Mouse (Mus musculus) T-helper 1 cell (primary cell): Measurements from ENCODE around the gene Atxn7l1.

Experiments used
- in situ Hi-C: fragments of 300-600 bp; cut with MboI, MseI; formaldehyde crosslinking; loops from one replicate; pipeline ENCODE4 v1.15.1; 2025; ENCODE audit warnings: high pct_unique_total_duplicates

Atxn7l1 gene

GRCm38 (mm10) chr12:33147497-33148267, at the start of gene Atxn7l1:
Atxn7l1 (plus strand) TSS chr12:33147693.
- in situ Hi-C loops, result no loop called here

- in situ Hi-C loops, result loop anchor here (5.0 kb wide), 1 partner anchor 74 kb away; no protein-coding TSS in a partner anchor
Measured at GRCm38 (mm10) chr12:33101627-33102026, 45.9 kb upstream of the Atxn7l1 start.

GRCm38 (mm10) chr12:33102342-33103115, 45.0 kb upstream of the Atxn7l1 start:
- in situ Hi-C loops, result loop anchor here (5.0 kb wide), 1 partner anchor 75 kb away; no protein-coding TSS in a partner anchor

- in situ Hi-C loops, result no loop called here
Measured at GRCm38 (mm10) chr12:33105724-33106123, 41.8 kb upstream of the Atxn7l1 start.

GRCm38 (mm10) chr12:33106438-33107167, 40.9 kb upstream of the Atxn7l1 start:
- in situ Hi-C loops, result no loop called here

GRCm38 (mm10) chr12:33109531-33109930, 38.0 kb upstream of the Atxn7l1 start:
- in situ Hi-C loops, result no loop called here

GRCm38 (mm10) chr12:33110894-33111471, 36.5 kb upstream of the Atxn7l1 start:
- in situ Hi-C loops, result no loop called here

GRCm38 (mm10) chr12:33118624-33119301, 28.7 kb upstream of the Atxn7l1 start:
- in situ Hi-C loops, result no loop called here

- in situ Hi-C loops, result no loop called here
Measured at GRCm38 (mm10) chr12:33125594-33126227, 21.8 kb upstream of the Atxn7l1 start.

GRCm38 (mm10) chr12:33126243-33126642, 21.2 kb upstream of the Atxn7l1 start:
- in situ Hi-C loops, result no loop called here

- in situ Hi-C loops, result no loop called here
Measured at GRCm38 (mm10) chr12:33128121-33128520, 19.4 kb upstream of the Atxn7l1 start.

- in situ Hi-C loops, result no loop called here
Measured at GRCm38 (mm10) chr12:33128702-33129101, 18.8 kb upstream of the Atxn7l1 start.

GRCm38 (mm10) chr12:33129410-33129809, 18.1 kb upstream of the Atxn7l1 start:
- in situ Hi-C loops, result no loop called here

- in situ Hi-C loops, result no loop called here
Measured at GRCm38 (mm10) chr12:33130401-33130800, 17.1 kb upstream of the Atxn7l1 start.

GRCm38 (mm10) chr12:33131796-33132195, 15.7 kb upstream of the Atxn7l1 start:
- in situ Hi-C loops, result no loop called here

- in situ Hi-C loops, result no loop called here
Measured at GRCm38 (mm10) chr12:33137857-33138256, 9.6 kb upstream of the Atxn7l1 start.

GRCm38 (mm10) chr12:33139083-33139482, 8.4 kb upstream of the Atxn7l1 start:
- in situ Hi-C loops, result no loop called here

GRCm38 (mm10) chr12:33144456-33144855, 3.0 kb upstream of the Atxn7l1 start:
- in situ Hi-C loops, result no loop called here

GRCm38 (mm10) chr12:33146622-33147433, 665 bp upstream of the Atxn7l1 start:
- in situ Hi-C loops, result no loop called here
